Mouse (Mus musculus) embryonic facial prominence, embryonic 10.5 days (tissue): ENCODE data around the gene Bmp7. TPM values are rescaled to one million over a fixed set of nuclear protein-coding genes. Genes with fewer than 3 reads are reported as not detected.

Experiments
- DNase-seq: peaks from one replicate; pipeline ENCODE4 v3.0.0-alpha.2; 2017; ENCODE audit warnings: low spot score
- H3K27ac ChIP-seq: fragments of 300-500 bp; sonication (generic); replicated peaks from 2 replicates; pipeline ENCODE4 v1.5.1; 2016; ENCODE audit warnings: mild to moderate bottlenecking
- H3K27me3 ChIP-seq: fragments of 300-500 bp; sonication (generic); replicated peaks from 2 replicates; pipeline ENCODE4 v1.6.1; 2016; ENCODE audit warnings: low read depth, mild to moderate bottlenecking; ENCODE audit not compliant: poor library complexity, severe bottlenecking
- H3K36me3 ChIP-seq: fragments of 300-500 bp; sonication (generic); replicated peaks from 2 replicates; pipeline ENCODE4 v1.6.1; 2016; ENCODE audit warnings: mild to moderate bottlenecking, moderate library complexity
- H3K4me1 ChIP-seq: fragments of 300-500 bp; sonication (generic); 2 replicates; pipeline ENCODE4 v1.6.1; 2016
- H3K4me3 ChIP-seq: fragments of 300-500 bp; sonication (generic); 2 replicates; pipeline ENCODE4 v1.5.1; 2016; ENCODE audit warnings: mild to moderate bottlenecking, moderate library complexity
- H3K9me3 ChIP-seq: fragments of 300-500 bp; sonication (generic); 2 replicates; pipeline ENCODE4 v1.6.1; 2016; ENCODE audit warnings: mild to moderate bottlenecking
- WGBS: fragments of 180-500 bp; shearing (Covaris S2); methylation state at CpG from one replicate; pipeline ENCODE4 v1.1.7; 2016; 5-methylcytosine and 5-hydroxymethylcytosine counted together
- polyA plus RNA-seq: library from polyadenylated mRNA; unstranded; fragments of >200 nt; fragmentation: Nextera tagmentation; extraction: Ambion mirVana; gene quantifications from 2 replicates; pipeline ENCODE4 v1.2.1, GENCODE M21; 2016

Bmp7 gene
- polyA plus RNA-seq, 1 experiment from 2014 or later = 20.9 TPM

GRCm38 (mm10) chr2:172938761-172939638 is 1.1 kb downstream of the Bmp7 start:
- H3K4me1 ChIP-seq = peaks cover 91% of the 10 kb centered on the region
- peak overlapping the region; percentile 81 for H3K27ac ChIP-seq
- WGBS = under 1% methylated on average over 57 of the region's 57 CpGs
- H3K36me3 ChIP-seq = no peaks in the 10 kb centered on the region
- H3K4me3 ChIP-seq = peak overlapping the region; percentile 69
- DNase-seq = peak; percentile 78
- H3K27me3 ChIP-seq = peaks cover 99% of the 10 kb centered on the region
- H3K9me3 ChIP-seq = no peaks in the 10 kb centered on the region

GRCm38 (mm10) chr2:172937326-172938190 is 2.6 kb downstream of the Bmp7 start:
- H3K4me1 ChIP-seq = peaks cover 97% of the 10 kb centered on the region
- WGBS = 4% methylated on average over 12 of the region's 12 CpGs

GRCm38 (mm10) chr2:172936844-172937243 is 3.3 kb downstream of the Bmp7 start:
- peak overlapping the region; percentile 85 for H3K27ac ChIP-seq
- WGBS = 10% methylated on average over 5 of the region's 5 CpGs
- peak overlapping the region; percentile 69 for H3K4me3 ChIP-seq
- H3K27me3 ChIP-seq = peaks cover 94% of the 10 kb centered on the region
- no peak for DNase-seq
- no peaks in the 10 kb centered on the region for H3K36me3 ChIP-seq
- peaks cover 98% of the 10 kb centered on the region for H3K4me1 ChIP-seq
- H3K9me3 ChIP-seq = no peaks in the 10 kb centered on the region

More at GRCm38 (mm10) chr2:172937326-172938190, 2.6 kb downstream of the Bmp7 start:
- Histone ChIP-seq H3K9me3 (no peaks in the 10 kb centered on the region), H3K4me3 (peak overlapping the region; percentile 69), H3K27ac (peak overlapping the region; percentile 85), H3K36me3 (no peaks in the 10 kb centered on the region), H3K27me3 (peaks cover 96% of the 10 kb centered on the region)
- peak; percentile 61 for DNase-seq

GRCm38 (mm10) chr2:172935776-172936562 is 4.2 kb downstream of the Bmp7 start:
- Histone ChIP-seq H3K27me3 (peaks cover 94% of the 10 kb centered on the region), H3K4me1 (peaks cover 98% of the 10 kb centered on the region), H3K27ac (peak overlapping the region; percentile 85), H3K9me3 (no peaks in the 10 kb centered on the region), H3K4me3 (peak overlapping the region; percentile 69), H3K36me3 (no peaks in the 10 kb centered on the region)
- DNase-seq = peak; percentile 64
- WGBS = 2% methylated on average over 12 of the region's 12 CpGs

DNA sequence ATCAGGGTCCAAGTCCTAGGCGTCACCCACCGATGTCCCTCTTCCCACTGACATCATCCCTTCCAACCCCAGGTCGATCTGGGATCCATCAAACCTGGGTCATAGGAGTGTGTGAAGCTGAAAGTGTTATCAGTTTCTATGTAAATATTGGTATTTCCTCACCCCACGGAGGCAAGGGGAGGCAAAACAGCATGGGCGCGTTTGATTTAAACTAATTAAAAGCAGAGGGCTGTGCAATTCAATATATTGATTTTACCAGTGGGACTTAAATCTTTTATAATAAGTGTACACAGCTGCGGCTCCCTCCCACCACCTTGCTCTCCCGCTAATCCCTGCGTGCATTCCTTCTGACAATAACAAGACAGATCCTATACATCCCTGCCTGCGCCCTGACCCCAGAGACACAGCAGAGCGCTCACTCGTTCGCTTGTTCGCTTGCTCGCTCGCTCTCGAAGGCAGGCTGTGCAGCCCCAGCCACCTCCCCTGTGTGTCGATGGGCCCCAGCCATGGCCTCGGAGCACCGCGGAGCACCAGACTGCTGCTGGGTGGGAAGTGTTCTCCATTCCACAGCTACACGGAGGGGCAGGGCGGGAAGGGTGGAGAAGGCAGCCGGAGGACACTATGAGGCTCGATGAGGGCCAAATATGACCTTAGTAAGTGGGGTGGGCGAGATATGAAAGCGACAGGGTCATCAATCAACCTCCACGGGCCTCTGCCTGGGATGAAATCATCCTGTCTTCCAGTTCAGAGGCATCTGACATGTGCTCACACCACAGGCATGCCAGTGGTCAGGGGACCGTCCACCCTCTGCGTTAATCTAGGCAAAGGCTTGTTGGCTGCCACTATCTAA is 5.0 kb downstream of the Bmp7 start:
- Histone ChIP-seq H3K9me3 (no peaks in the 10 kb centered on the region), H3K27ac (peak overlapping the region; percentile 85), H3K36me3 (no peaks in the 10 kb centered on the region), H3K4me3 (peak overlapping the region; percentile 69), H3K4me1 (peaks cover 98% of the 10 kb centered on the region), H3K27me3 (peaks cover 94% of the 10 kb centered on the region)
- WGBS = 2% methylated on average over 30 of the region's 30 CpGs
- peak; percentile 72 for DNase-seq

DNA sequence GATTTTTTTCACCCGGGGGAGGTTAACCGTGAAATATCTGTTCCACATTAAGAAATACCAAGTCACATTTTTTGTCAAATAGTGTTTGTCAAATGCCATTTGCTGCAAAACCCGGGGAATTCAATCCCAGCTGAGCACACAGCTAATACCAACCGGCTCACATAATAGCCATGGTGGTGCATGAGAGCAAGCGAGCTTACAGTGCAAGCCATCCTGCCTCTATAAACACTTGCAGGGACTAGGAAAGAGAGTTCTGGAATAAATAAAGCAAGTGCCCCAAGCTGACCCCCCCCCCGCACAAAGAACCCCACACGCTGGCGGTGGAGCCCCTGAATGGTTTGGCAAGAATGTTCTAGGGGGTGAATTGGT is 5.7 kb downstream of the Bmp7 start:
- H3K27me3 ChIP-seq = peaks cover 92% of the 10 kb centered on the region
- no peaks in the 10 kb centered on the region for H3K9me3 ChIP-seq
- peaks cover 98% of the 10 kb centered on the region for H3K4me1 ChIP-seq
- no peaks in the 10 kb centered on the region for H3K36me3 ChIP-seq
- peak overlapping the region; percentile 85 for H3K27ac ChIP-seq
- WGBS = 3% methylated on average over 8 of the region's 8 CpGs
- H3K4me3 ChIP-seq = peak overlapping the region; percentile 69
- no peak for DNase-seq

GRCm38 (mm10) chr2:172933631-172934419 is 6.3 kb downstream of the Bmp7 start:
- Histone ChIP-seq H3K4me1 (peaks cover 98% of the 10 kb centered on the region), H3K27me3 (peaks cover 91% of the 10 kb centered on the region), H3K27ac (peak overlapping the region; percentile 85), H3K36me3 (no peaks in the 10 kb centered on the region), H3K4me3 (peak overlapping the region; percentile 69), H3K9me3 (no peaks in the 10 kb centered on the region)
- peak; percentile 83 for DNase-seq
- WGBS = 1% methylated on average over 34 of the region's 34 CpGs

GRCm38 (mm10) chr2:172931137-172931898 is 8.8 kb downstream of the Bmp7 start:
- H3K4me1 ChIP-seq = peaks cover 98% of the 10 kb centered on the region
- no peaks in the 10 kb centered on the region for H3K9me3 ChIP-seq
- WGBS = 86% methylated on average over 17 of the region's 17 CpGs
- H3K27me3 ChIP-seq = peaks cover 87% of the 10 kb centered on the region
- no peak overlapping the region for H3K4me3 ChIP-seq
- no peak for DNase-seq
- H3K36me3 ChIP-seq = peaks cover 11% of the 10 kb centered on the region
- H3K27ac ChIP-seq = no peak overlapping the region

- Histone ChIP-seq H3K27me3 (peaks cover 74% of the 10 kb centered on the region), H3K4me3 (no peak overlapping the region), H3K9me3 (no peaks in the 10 kb centered on the region), H3K27ac (peak overlapping the region; percentile 41; the same call in 1 of the 2 replicates), H3K36me3 (peaks cover 14% of the 10 kb centered on the region), H3K4me1 (peaks cover 96% of the 10 kb centered on the region)
- DNase-seq = no peak
- WGBS = 77% methylated on average over 14 of the region's 14 CpGs
Measured at GRCm38 (mm10) chr2:172929905-172930436, 10.2 kb downstream of the Bmp7 start.

DNA sequence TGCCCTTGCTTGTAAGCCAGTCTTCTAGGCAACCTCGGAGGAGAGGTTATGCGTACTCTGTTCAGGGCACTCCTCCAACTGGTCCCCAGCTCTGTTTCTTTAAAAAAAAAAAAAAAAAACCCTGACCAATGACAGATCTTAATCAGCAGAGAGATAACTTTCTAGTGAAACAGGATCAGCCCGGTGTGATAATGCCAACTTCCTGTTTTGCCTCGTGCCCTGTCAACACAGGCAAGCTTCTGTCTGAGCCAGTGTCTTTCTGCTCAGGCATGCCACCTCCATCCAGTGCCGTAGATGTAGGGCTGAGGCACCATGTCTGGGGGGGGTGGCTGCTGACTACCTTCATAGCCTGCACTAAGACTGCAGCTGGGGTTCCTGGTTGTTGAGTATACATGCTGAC is 12.5 kb downstream of the Bmp7 start:
- Histone ChIP-seq H3K4me1 (peaks cover 93% of the 10 kb centered on the region), H3K27ac (no peak overlapping the region)
- 66% methylated on average over 5 of the region's 5 CpGs for WGBS

More for the DNA sequence above, 12.5 kb downstream of the Bmp7 start:
- no peaks in the 10 kb centered on the region for H3K9me3 ChIP-seq
- peaks cover 14% of the 10 kb centered on the region for H3K36me3 ChIP-seq
- peaks cover 64% of the 10 kb centered on the region for H3K27me3 ChIP-seq
- H3K4me3 ChIP-seq = no peak overlapping the region
- no peak for DNase-seq
